Mouse (Mus musculus): ENCODE measurements around the gene Rapgef6. TPM values are rescaled to one million over a fixed set of nuclear protein-coding genes. Genes with fewer than 3 reads are reported as not detected.

Gene Rapgef6
- total RNA-seq, 2 experiments from 2014 or later = 33.5 to 39.2 TPM

DNA sequence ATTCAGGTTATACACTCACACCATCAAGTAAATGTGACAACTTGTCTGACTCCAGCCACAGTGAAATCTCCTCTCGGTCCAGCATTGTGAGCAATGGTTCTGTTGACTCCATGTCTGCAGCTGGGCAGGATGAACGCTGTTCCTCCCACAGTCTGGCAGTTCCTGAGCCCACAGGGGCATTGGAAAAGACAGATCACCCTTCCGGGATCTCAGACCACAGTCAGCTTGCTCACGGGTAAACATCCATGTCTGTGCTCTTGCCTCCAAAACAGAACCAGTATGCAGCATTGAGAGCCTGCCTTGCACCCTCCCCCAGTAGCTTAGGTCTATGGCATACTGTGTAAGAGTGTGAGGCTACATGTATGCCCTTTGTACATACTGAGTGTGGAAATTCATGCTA is 167.5 kb downstream of the Rapgef6 start:
- DNase-seq (ENCODE audit: low spot score in 2 of 2) = no peak

DNA sequence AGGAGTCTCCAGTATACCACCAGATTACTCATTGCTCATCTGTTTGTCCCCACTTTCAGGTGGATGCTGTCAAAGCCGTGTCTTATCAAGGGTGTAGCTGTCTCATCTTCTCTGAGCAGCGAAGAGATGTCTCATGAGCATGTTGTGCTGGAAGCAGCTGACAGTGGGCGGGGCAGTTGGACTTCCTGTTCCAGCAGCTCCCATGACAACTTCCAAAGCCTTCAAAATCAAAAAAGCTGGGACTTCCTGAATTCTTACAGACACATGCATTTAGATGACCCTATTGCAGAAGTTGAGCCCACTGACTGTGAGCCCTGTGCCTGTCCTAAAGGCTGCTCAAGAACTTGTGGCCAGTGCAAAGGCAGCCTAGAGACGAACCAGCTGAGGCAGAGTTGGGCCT is 168.5 kb downstream of the Rapgef6 start:
- DNase-seq (ENCODE audit: low spot score in 2 of 2) = no peak

DNA sequence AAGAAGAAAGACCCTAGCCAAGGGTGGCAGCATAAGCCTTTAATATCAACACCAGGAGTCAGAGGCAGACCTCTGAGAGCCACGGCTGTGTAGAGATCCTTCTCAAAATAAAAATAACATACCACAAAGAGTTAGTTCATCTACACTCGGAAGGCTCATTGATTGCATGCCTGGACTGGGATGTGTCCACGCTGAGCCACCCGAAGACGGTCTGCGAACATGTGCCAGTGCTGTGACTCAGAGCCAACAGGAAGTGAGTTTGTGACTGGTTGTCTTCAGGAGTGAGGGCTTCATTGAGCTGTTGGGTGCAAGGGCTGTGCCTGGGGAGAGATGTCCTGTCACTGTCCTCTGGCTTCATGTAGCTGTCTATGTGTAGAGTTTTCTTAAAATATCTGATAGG is 171.0 kb downstream of the Rapgef6 start:
- no peak for DNase-seq (ENCODE audit: low spot score in 2 of 2)

DNA sequence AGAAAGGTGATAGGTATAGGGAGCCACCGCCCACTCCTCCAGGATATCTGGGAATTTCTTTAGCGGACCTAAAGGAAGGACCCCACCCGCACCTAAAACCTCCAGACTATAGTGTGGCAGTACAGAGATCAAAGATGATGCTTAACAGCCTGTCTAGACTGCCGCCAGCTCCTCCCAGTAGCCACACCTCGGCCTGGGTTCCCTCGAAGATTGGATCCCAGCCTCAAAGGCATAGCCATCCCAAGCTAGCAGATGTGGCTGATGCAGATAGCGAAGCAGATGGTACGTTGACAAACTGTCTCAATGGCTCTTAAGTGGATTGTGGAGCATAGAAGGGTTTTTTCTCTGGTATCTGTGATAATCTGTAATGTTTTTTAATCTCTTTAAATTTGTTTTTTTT is 171.6 kb downstream of the Rapgef6 start:
- no peak for DNase-seq (ENCODE audit: low spot score in 2 of 2)

DNA sequence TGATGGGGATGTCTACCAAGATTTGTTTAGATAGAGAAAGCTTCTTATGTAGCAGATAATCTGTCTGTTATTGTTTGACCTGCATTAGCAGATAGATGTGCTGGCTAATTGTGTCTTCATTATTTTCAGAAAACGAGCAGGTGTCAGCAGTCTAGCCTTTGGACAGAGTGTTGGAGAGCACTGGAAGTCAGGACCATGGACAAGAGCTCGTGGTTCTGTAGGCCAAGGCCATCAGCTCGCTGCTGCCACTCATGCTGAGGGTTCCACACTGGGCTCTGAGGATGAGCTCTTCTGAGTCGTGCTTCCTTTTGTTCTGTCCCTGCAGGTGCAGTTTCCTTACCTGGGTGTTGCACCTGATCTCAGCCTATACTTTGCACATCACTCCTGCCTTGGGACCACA is 173.3 kb downstream of the Rapgef6 start:
- DNase-seq (ENCODE audit: low spot score in 2 of 2) = no peak

DNA sequence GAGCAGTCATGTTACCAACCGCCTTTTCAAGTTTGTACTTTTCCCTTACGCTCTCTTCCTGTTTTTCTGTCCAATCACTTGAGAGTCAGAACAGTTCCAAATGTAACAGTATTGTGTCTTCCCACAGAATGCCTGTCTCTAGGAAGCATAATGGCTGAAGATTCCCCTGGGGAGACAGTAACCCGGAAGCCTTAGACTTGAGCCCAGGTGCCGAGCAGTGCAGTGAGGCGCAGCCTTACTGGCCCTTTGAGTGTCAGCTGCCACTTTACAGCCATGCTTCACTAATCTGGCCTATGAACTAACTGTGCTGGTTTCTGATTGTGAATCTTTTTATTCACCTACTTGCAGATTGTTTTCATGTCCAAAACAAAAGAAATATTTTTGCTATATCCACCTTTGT is 175.0 kb downstream of the Rapgef6 start:
- no peak for DNase-seq (ENCODE audit: low spot score in 2 of 2)

DNA sequence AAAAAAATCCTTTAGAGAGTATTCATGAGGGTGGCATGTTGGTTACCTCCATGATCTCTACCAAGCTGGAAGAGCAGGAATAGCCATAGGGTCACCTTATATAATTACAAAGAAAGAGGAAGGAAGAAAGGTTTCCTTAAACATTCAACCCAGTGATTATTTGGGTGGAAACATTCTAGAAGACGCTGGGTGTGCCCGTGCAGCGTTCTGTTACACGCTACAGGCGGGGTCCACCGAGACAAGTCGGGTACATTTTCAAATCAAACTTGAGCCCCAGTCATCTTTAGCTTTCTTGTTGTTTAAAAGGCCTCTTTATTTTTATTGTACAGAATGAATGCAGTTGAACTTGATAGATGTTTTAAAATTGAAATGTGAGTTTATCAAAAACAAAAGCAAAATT is 176.0 kb downstream of the Rapgef6 start:
- no peak for DNase-seq (ENCODE audit: low spot score in 2 of 2)

DNA sequence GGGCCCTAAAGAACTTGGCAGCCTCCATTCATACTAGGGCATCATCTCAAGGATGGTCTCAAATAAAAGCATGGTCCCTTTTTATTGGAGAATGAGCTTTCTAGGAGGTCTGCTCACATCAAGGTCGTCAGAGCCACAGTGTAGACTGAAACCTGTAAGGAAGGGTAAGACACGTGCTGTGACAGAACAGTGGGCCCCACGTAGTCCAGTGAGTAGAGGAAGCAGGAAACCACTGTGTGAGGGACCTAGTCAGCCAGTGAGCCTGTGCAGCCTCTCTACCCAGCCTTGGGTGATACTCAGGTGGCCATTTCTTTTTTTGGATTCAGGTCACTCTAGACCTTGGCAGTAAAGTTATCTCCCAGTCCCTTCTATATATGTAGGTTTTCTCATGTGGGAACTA is 177.3 kb downstream of the Rapgef6 start:
- no peak for DNase-seq (ENCODE audit: low spot score in 2 of 2)

DNA sequence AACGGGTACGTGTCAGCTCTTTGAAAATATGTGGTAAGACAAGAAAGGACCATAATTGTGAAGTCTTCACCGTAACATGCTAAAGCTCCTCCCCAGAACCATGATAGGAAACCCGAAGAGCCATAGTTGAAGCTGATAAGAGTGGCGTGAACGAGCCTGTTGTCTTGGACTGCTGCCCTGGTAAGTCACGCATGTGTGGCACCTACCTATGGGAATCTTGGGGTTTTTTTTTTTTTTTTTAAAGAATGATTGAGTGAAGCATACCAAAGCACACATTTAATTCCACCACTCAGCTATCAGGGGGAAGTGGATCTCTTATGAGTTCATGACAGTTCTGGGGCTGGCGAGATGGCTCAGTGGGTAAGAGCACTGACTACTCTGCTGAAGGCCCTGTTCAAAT is 179.2 kb downstream of the Rapgef6 start:
- DNase-seq (ENCODE audit: low spot score in 2 of 2) = no peak

DNA sequence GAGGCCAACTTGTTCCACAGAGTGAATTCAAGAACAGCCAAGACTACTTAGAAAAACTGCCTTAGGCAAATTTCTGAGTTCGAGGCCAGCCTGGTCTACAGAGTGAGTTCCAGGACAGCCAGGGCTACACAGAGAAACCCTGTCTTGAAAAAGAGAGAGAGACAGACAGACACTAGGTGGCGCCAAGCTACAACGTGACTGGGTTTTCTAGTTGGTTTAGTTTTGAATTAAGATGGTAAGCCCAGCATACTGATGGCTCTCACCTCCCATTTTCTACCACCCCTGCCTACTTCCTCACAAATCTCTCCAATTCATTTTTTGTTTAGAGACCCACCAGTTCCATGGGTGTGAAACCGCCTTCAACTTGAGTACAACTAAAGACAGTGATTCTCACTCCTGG is 180.7 kb downstream of the Rapgef6 start:
- peak; percentile 80 to 81 for DNase-seq (ENCODE audit: low spot score in 2 of 2)

DNA sequence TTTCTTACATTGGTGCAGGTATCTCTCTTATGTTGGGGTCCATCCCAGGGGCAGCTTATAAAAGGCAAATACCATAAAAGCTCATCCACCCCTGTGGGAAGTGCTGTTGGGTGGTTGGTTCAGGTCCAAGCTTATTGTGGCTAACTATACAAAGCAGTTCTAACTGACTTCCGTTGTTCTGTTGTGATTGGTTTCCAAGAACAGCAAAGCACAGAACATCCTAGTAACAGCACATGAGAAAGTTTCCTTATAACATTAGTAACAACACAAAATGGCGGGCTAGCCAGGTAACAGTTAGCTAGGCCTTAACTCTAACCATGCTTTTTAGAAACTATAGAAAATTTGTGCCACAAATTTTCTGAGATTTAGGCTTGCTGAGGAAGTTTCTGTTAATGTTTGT is 185.5 kb downstream of the Rapgef6 start:
- no peak for DNase-seq (ENCODE audit: low spot score in 2 of 2)

DNA sequence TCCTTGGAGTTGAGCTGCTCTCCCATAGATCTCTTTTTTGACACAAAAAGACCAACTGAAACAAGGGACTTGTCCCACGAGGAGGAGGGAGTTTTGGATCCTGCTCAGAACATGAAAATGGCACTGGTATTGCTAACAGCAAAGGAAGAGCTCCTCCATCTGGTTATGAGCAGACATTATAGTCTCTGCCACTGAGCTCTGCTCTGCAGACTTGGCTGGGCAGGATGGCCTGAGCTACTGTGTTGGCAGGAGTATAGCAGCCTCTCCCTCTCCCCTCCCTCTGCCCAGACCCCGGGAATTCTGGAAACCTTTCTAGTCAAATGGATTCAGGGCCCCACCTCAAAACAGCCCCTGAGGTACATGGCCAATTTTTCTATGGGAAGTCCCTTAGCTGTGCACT is 187.0 kb downstream of the Rapgef6 start:
- no peak for DNase-seq (ENCODE audit: low spot score in 2 of 2)

DNA sequence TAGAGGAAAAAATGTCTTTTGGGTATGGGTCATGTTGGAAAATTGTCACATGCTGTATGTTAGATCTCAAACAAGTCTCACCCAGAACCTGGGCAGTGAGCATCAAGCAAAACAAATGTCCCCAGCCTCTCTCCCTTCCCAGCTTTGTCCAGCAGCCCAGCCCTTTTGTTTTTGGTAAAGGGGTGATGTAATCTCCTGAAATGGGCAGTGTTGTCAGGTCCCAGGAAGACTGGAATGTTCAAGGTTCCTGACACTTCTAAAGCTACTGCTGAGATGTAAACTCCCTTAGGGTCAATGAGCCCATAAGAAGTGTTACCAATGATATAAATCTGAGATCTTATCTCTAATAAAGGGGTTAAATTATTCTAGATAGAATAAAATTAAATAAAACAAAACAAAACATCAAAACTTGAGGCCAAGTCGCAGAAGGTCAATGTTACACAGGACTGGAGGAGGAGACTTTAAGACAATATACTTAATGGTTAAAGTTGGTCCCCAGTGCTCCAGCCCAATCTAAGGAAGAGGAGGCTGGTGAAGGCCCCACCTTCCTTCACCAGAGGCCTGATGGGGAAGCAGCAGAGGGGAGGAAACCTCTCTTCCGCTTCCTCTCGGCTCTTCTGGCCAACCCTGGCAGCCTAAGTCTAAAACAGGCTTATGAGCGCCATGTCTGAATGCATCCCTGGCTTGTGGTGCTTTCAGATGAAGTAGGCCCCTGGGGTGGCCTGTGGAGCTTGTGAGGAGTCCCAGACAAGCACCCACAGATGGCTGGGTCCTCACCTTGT is 188.1 kb downstream of the Rapgef6 start:
- DNase-seq (ENCODE audit: low spot score in 2 of 2) = no peak

DNA sequence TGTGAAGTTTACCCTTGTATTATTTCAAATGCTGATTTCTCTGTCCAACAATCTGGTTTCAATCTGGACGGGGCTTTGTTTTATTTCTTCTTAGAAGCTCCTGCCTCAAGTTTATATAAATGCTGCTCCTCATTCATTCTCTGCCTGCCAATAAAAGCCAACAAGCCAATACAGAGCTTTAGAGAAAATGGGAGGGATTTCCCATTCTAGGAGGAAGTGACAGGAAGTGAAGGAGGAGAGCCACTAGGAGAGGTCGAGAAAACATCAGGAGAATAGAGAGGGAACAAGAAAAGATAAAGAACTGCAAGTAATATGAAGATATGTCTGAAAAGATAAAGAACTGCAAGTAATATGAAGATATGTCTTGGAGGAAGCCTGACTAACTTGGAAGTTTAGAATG is 190.2 kb downstream of the Rapgef6 start:
- DNase-seq (ENCODE audit: low spot score in 2 of 2) = no peak

DNA sequence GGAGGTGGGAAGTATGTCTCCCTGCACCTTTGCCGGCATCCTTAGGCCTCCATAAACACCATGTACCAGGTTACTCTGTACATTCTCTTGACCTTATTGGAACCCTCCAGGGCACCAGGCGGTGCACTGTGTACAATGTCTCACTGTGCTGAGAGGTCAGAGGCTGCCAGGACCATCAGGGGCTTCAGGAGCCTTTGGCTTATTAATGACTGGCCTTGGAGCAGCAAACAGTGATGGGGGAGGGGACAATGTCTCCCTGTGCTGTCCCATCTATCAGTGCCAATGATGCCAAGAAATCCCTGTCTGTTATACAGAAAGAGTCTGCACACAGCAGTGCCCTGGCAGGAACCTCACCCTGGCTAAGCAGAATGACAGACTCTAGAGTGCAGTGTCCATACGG is 195.2 kb downstream of the Rapgef6 start:
- DNase-seq (ENCODE audit: low spot score in 2 of 2) = no peak

DNA sequence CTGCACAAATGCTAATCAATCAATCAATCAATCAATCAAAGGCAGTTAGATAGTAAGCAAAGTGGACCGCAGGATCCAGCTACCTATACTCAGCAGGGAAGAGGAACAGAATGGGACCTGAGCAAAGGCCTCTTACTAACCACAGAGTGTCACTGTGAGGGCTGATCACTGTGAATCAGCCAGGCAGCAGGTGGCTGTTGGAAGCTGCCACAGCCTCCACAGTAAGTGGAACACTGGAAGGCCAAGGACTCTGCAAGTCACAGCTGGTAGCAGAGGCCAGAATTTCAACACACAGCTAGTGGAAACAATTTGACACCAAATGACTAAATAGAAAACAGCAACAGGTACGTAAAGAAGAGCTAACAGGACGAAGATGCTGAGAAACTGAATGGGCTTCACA is 196.0 kb downstream of the Rapgef6 start:
- no peak for DNase-seq (ENCODE audit: low spot score in 2 of 2)

DNA sequence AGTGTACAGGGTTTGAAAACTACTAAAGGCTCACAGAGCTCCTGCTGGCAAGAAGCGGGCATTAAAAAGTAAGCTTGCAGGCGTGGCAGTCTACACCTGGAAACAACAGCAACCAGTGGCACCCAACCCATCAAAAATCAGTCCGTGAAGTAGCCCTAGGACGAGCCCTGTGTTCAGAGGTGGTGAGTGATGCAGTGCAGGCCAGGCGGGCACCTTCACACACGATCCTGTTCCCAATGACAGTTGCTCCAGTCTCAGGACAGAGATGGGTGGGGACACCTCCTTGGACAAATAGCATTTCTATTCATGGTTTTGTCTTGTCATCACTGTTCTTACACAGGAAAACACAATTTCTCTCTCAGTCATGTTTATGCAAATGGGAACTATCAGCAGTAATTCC is 199.4 kb downstream of the Rapgef6 start:
- no peak for DNase-seq (ENCODE audit: low spot score in 2 of 2)

DNA sequence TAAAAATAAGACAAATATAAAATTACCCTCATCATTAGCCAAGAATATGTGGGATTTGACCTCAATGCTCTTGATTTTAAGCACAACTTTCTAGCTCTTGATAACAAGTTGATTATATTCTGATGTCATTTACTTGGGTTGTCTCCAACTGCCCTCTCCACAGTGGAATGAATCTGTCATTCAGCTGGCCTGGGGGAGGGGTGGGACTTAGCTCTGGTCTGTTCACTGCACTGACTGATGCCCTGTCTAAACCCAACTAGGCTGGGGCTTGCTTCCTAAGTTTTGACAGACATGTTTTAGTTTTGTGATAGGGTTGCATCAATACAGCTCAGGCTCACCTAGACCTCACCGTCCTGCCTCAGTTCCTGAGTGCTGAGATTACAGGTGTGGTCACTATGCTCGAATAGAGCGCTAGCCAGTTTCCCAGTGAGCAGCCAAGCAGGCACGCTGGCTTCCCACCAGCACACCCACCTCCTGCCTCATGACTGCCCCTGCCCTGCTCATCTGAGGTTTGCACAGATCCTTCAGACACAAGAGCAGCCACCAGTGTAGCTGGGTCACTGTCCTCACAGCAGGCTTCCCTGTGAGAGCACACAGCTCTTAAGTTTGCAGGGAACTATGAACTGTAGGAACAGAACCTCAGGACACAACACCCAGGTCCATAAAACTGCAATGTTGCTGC is 201.8 kb downstream of the Rapgef6 start:
- no peak for DNase-seq (ENCODE audit: low spot score in 2 of 2)

DNA sequence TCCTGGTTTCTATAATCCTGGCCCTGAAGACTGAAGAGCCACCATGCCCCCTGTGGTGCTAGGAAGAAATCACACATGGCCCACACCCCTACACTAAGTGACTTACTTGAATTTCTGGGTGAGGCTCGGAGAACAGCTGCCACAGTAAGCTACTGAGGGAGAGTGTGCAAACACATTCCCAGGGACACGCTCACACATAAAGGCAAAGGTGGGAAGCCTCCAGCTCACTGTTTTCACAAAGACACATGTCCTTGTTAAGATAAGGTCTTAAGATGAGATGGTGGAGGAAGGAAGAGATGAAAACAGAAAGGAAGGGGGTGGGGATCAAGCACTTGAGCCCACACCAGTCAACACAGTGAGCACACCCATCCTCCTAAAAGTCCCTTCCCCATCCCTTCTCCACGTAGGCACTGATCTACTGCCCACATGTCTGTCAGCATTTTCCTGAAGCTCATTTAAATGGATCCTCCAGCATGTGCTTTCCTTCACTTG is 204.0 kb downstream of the Rapgef6 start:
- DNase-seq (ENCODE audit: low spot score in 2 of 2) = peak in 1 of 2 experiments; percentile 29

DNA sequence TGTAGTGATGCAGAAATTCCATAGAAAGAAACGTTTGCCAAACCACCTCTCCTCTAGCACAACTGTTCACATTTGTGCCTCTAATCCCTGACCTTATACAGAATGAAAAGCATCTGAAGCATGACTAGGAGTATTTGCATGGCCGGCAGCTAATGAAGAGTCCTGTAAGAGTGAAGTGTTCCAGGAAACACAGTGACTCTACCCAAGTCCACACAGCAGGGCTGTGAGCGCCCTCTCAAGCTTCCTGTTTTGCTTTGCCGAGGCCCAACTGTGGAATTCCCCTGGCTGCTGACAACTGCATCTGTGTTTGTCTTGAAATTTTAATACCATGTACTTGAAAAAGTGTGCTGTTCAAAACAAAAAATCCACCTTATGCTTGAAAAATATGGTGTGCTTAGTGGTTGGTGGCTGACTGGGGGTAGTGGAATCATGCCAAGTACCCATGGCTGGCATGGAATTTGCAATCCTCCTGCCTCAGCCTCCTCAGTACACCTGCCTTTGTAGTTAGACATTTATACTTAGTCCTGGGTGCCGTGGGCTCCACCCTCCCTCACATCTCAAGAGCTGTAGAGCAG is 204.8 kb downstream of the Rapgef6 start:
- DNase-seq (ENCODE audit: low spot score in 2 of 2) = no peak

DNA sequence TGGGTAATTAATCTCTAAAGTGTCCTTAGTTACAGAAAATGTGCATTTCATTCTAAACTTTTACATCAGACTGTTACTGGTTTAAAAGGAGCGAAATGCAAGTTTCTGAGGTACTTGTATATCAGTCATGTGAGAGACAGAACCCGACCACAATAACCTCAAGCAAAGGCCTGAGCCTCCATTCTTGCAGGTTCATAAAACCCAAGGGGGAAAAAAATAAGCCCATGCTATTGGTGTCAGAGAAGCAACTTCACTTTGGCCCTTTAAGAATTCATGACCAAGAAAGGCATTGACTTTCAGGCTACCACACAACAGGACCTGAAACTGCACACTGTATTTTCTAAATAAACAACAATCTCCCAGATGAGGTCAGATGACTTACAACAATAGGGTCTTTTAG is 205.7 kb downstream of the Rapgef6 start:
- no peak for DNase-seq (ENCODE audit: low spot score in 2 of 2)

DNA sequence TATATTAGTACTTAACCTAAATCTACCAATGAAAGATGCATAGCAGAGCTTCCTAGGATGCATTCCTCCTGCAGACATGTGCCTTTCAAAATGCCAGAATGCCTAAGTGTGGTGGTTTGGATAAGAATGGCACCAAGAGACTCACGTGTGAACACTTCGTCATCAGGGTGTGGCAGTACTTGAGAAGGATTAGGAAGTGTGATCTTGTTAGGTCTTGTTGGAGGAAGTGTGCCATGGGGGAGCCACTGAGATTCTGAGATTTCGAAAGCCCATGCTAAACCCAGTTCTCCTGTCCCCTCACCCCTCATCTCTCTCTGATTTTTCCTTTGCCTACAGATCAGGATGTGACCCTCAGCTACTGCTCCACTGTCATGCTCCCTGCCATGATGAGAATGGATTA is 206.7 kb downstream of the Rapgef6 start:
- no peak for DNase-seq (ENCODE audit: low spot score in 2 of 2)
